Mouse (Mus musculus) MEL-GATA-1-ER (cell line): ENCODE data around the gene Zfp976.
"Not testable (repeated sequence)": the region's sequence is repeated elsewhere in the genome, so short reads cannot be mapped to it uniquely, and the experiment has no call there.

Experiments
- DNase-seq: peaks from one replicate; pipeline ENCODE4 v3.0.0-alpha.2; 2012; ENCODE audit warnings: low read depth; ENCODE audit errors: extremely low read depth

Zfp976 gene

DNA sequence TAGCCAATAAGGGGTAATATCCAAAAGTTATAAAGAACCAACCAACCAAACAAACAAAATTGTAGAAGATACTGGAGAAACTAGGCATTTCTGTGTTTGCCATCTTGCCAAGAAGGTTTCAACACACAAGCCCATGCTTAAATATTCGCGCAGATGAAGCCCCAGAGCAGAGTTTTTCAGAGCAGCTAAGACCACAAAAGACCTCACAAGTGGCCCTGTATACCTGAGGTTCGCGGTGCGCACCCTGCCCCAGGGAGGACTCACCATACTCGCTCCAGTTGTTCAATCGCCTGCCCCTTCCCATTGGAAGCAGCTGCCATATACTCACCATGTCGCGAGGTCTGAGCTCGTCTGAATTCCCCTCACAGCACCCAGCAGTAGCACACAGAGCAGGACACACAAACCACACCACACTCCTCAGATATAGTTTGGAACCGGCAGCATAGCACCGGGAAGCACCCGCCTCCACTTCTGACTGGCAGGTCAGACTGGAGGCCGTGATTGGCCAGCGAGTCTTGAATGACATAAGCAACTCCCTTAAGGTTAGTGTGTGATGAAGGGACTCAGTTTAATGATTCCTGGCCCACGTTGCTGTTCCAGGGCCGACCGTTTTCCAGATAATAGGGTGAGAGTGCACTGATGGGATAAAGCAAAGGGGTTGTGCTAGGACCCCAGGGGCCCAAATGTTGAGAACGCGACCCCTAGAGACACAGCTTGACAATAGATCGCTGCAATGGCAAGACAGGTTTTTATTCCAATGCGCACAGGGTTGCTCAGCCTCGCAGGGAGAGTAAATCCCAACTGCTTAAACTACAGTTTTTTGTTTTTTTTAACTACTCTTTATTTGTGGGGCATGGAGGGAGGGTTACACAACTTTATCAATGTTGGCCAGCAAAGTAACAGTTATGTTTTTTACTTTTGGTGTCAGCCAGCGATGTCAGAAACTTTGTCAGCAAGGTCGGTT is at the start of gene Zfp976:
Gene Zfp976 (minus strand): TSS at position 437 of the 964 bp plus-strand sequence.
- DNase-seq = not testable (repeated sequence)

GRCm38 (mm10) chr7:42680081-42680480 is 37.7 kb upstream of the Zfp976 start:
- DNase-seq = not testable (repeated sequence)

DNA sequence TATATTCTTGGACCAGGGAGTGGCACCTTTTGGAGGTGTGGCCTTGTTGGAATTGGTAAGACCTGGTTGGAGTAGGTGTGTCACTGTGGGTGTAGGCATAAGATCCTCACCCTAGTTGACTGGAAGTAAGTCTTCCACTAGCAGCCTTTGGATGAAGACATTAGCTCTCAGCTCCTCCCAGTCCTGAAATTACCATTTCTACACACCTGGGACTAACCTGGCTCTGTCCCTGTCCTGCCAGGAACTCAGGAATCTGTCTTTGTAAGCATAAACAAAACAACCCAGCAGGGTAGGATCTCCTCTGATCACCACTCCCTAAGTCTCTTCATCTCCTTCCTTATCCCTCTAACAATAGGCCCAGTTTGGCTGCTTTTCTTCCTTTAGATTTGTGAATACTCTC is 37.3 kb upstream of the Zfp976 start:
- DNase-seq = not testable (repeated sequence)

- DNase-seq = not testable (repeated sequence)
These were observed 17.8 kb upstream of the Zfp976 start for GRCm38 (mm10) chr7:42660140-42660539.

DNA sequence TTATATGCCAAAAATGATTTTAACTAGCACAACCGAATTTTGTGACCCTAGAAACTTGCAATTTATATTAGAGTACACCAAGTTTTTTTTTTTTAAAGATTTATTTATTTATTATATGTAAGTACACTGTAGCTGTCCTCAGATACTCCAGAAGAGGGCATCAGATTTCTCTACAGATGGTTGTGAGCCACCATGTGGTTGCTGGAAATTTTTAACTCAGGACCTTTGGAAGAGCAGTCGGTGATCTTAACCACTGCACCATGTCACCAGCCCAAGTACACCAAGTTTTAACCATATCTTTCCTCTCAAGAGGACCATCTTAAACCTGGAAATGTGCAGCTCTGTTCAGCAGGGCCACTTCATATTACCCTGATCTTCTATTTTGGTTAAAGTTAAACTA is 12.8 kb upstream of the Zfp976 start:
- not testable (repeated sequence) for DNase-seq

GRCm38 (mm10) chr7:42643120-42643620 is 782 bp upstream of the Zfp976 start:
- DNase-seq = not testable (repeated sequence)

- not testable (repeated sequence) for DNase-seq
These were observed 11.4 kb downstream of the Zfp976 start for GRCm38 (mm10) chr7:42631031-42631430.

- not testable (repeated sequence) for DNase-seq
These were observed 46.7 kb downstream of the Zfp976 start for GRCm38 (mm10) chr7:42595666-42596065.

DNA sequence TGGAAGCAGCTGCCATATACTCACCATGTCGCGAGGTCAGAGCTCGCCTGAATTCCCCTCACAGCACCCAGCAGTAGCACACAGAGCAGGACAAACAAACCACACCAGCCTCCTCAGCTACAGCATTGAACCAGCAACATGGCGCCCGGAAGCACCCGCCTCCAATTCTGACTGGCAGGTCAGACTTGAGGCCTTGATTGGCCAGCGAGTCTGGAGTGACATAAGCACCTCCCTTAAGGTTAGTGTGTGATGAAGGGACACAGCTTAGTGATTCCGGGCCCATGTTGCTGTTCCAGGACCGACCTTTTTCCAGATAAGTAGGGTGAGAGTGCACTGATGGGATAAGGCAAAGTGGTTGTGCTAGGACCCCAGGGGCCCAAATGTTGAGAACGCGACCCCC is 50.0 kb downstream of the Zfp976 start, which contains the start of gene Zfp977:
Gene Zfp977 (minus strand): TSS at position 135 of the 400 bp plus-strand sequence.
- DNase-seq = not testable (repeated sequence)

- not testable (repeated sequence) for DNase-seq
These were observed 51.1 kb downstream of the Zfp976 start for GRCm38 (mm10) chr7:42591311-42591710.

GRCm38 (mm10) chr7:42578488-42578887 is 63.9 kb downstream of the Zfp976 start, which contains the start of gene Gm21028:
Gene Gm21028, minus strand, starts transcription at chr7:42578588.
- DNase-seq = no peak
